Mouse (Mus musculus) cerebellum, adult 2 months (tissue): ENCODE measurements around the gene Prss12. TPM values are rescaled to one million over a fixed set of nuclear protein-coding genes. Genes with fewer than 3 reads are reported as not detected.

Experiments used
- DNase-seq, 2 experiments: peaks; one replicate each; pipeline ENCODE4 v3.0.0; 2021
- H3K27ac ChIP-seq: fragments of 200-500 bp; 2 replicates; pipeline ENCODE4 v1.5.1; 2012; ENCODE audit warnings: low read length, control low read depth, inconsistent platforms; ENCODE audit not compliant: insufficient read depth
- H3K27me3 ChIP-seq: fragments of 200-500 bp; 2 replicates; pipeline ENCODE4 v1.6.1; 2012; ENCODE audit warnings: inconsistent platforms, mild to moderate bottlenecking, low read length, moderate library complexity; ENCODE audit not compliant: control insufficient read depth, insufficient read depth
- H3K4me1 ChIP-seq: fragments of 200-500 bp; 2 replicates; pipeline ENCODE4 v1.6.1; 2011; ENCODE audit warnings: low read length; ENCODE audit not compliant: control insufficient read depth, insufficient read depth
- H3K4me3 ChIP-seq: fragments of 200-500 bp; replicated peaks from 2 replicates; pipeline ENCODE3; 2011; ENCODE audit warnings: mild to moderate bottlenecking, low read depth, low read length, control low read depth; ENCODE audit not compliant: insufficient read depth
- CTCF ChIP-seq: fragments of 200-500 bp; IDR thresholded peaks from 2 replicates; pipeline ENCODE4 v1.5.1; 2011; ENCODE audit warnings: low read depth, mild to moderate bottlenecking, control low read depth, low read length, moderate library complexity, borderline replicate concordance; ENCODE audit not compliant: insufficient read depth
- POLR2A ChIP-seq: fragments of 200-500 bp; IDR thresholded peaks from 2 replicates; pipeline ENCODE4 v1.6.1; 2011; ENCODE audit warnings: low read length, control low read depth, borderline replicate concordance; ENCODE audit not compliant: insufficient read depth
- WGBS: fragments of 180-500 bp; shearing (Covaris S2); methylation state at CpG from one replicate; pipeline ENCODE4 v1.1.7; 2018; 5-methylcytosine and 5-hydroxymethylcytosine counted together
- polyA plus RNA-seq: library from polyadenylated mRNA; depleted of rRNA; stranded (reverse); fragments of >200 nt; gene quantifications from 2 replicates; pipeline ENCODE4 v1.2.3, GENCODE M21; 2012

Gene Prss12
- polyA plus RNA-seq, 1 experiment, result 2.4 TPM

- TF ChIP-seq POLR2A (no peak), CTCF (no peak)
- Histone ChIP-seq H3K4me3 (peak overlapping the region; percentile 98), H3K27ac (peak overlapping the region; percentile 62), H3K4me1 (peaks cover 5% of the 10 kb centered on the region; the same call in 1 of the 2 replicates), H3K27me3 (no peaks in the 10 kb centered on the region)
- no peak for DNase-seq
- under 1% methylated on average over 10 of the region's 10 CpGs for WGBS
Observed at GRCm38 (mm10) chr3:123507663-123508055, 60.9 kb downstream of the Prss12 start.

GRCm38 (mm10) chr3:123508056-123508674, 61.5 kb downstream of the Prss12 start:
- Histone ChIP-seq H3K4me3 (peak overlapping the region; percentile 98), H3K27ac (peak overlapping the region; percentile 69), H3K27me3 (no peaks in the 10 kb centered on the region), H3K4me1 (peaks cover 5% of the 10 kb centered on the region; the same call in 1 of the 2 replicates)
- DNase-seq, result peak; percentile 99
- under 1% methylated on average over 53 of the region's 53 CpGs for WGBS
- TF ChIP-seq POLR2A, result peak; percentile 99
- no peak for TF ChIP-seq CTCF

GRCm38 (mm10) chr3:123508675-123509376, 62.1 kb downstream of the Prss12 start:
- peak overlapping the region; percentile 69 for H3K27ac ChIP-seq
- TF ChIP-seq POLR2A, result no peak
- TF ChIP-seq CTCF, result peak; percentile 29; the same call in 1 of the 2 replicates
- no peaks in the 10 kb centered on the region for H3K27me3 ChIP-seq
- under 1% methylated on average over 36 of the region's 36 CpGs for WGBS
- H3K4me3 ChIP-seq, result peak overlapping the region; percentile 98
- peak in 1 of 2 experiments; percentile 50 for DNase-seq
- H3K4me1 ChIP-seq, result peaks cover 5% of the 10 kb centered on the region; the same call in 1 of the 2 replicates

- Histone ChIP-seq H3K4me3 (no peak overlapping the region), H3K4me1 (peaks cover 5% of the 10 kb centered on the region; the same call in 1 of the 2 replicates), H3K27me3 (no peaks in the 10 kb centered on the region), H3K27ac (no peak overlapping the region)
- WGBS, result 65% methylated on average over 4 of the region's 4 CpGs
- no peak for TF ChIP-seq POLR2A
- no peak for TF ChIP-seq CTCF
- no peak for DNase-seq
Observed at GRCm38 (mm10) chr3:123511818-123512217, 65.1 kb downstream of the Prss12 start.

- Histone ChIP-seq H3K27me3 (no peaks in the 10 kb centered on the region), H3K27ac (no peak overlapping the region), H3K4me3 (no peak overlapping the region), H3K4me1 (peaks cover under 1% of the 10 kb centered on the region; the same call in 1 of the 2 replicates)
- WGBS, result 50% methylated on average over 5 of the region's 5 CpGs
- DNase-seq, result no peak
- TF ChIP-seq POLR2A (no peak), CTCF (no peak)
Observed at GRCm38 (mm10) chr3:123514886-123515285, 68.2 kb downstream of the Prss12 start.

GRCm38 (mm10) chr3:123515600-123516359, 69.1 kb downstream of the Prss12 start:
- whole genome bisulfite sequencing, result 18% methylated on average over 5 of the region's 5 CpGs
- no peaks in the 10 kb centered on the region for H3K4me1 ChIP-seq
- H3K27ac ChIP-seq, result no peak overlapping the region
- TF ChIP-seq POLR2A (no peak), CTCF (peak; percentile 28; the same call in 1 of the 2 replicates)
- H3K27me3 ChIP-seq, result no peaks in the 10 kb centered on the region
- no peak overlapping the region for H3K4me3 ChIP-seq
- DNase-seq, result peak in 1 of 2 experiments; percentile 67

GRCm38 (mm10) chr3:123516784-123517183, 70.1 kb downstream of the Prss12 start:
- Histone ChIP-seq H3K4me1 (no peaks in the 10 kb centered on the region), H3K27me3 (no peaks in the 10 kb centered on the region), H3K4me3 (no peak overlapping the region), H3K27ac (no peak overlapping the region)
- TF ChIP-seq CTCF (peak; percentile 65), POLR2A (no peak)
- WGBS, result 7% methylated on average over 4 of the region's 4 CpGs
- DNase-seq, result peak; percentile 53 to 61
